Mouse (Mus musculus): ENCODE measurements around the gene Hdac9.
A peak's percentile ranks its signal among the peaks of the same experiment; 100 is the strongest.

Gene Hdac9

GRCm38 (mm10) chr12:34714266-34714939 lies 202.5 kb downstream of the Hdac9 start:
- no peak for DNase-seq (ENCODE audit: extremely low spot score)

GRCm38 (mm10) chr12:34697981-34698380 lies 218.9 kb downstream of the Hdac9 start:
- DNase-seq (ENCODE audit: extremely low spot score): no peak

- DNase-seq (ENCODE audit: extremely low spot score): no peak
Observed at GRCm38 (mm10) chr12:34696736-34697135, 220.2 kb downstream of the Hdac9 start.

- no peak for DNase-seq (ENCODE audit: extremely low spot score)
Observed at GRCm38 (mm10) chr12:34688941-34689340, 228.0 kb downstream of the Hdac9 start.

- DNase-seq (ENCODE audit: extremely low spot score): no peak
Observed at GRCm38 (mm10) chr12:34683375-34683774, 233.5 kb downstream of the Hdac9 start.

- no peak for DNase-seq (ENCODE audit: extremely low spot score)
Observed at GRCm38 (mm10) chr12:34682657-34683056, 234.2 kb downstream of the Hdac9 start.

GRCm38 (mm10) chr12:34680576-34680975 lies 236.3 kb downstream of the Hdac9 start:
- no peak for DNase-seq (ENCODE audit: extremely low spot score)

- DNase-seq (ENCODE audit: extremely low spot score): no peak
Observed at GRCm38 (mm10) chr12:34677110-34677509, 239.8 kb downstream of the Hdac9 start.

GRCm38 (mm10) chr12:34674235-34674634 lies 242.7 kb downstream of the Hdac9 start:
- no peak for DNase-seq (ENCODE audit: extremely low spot score)

GRCm38 (mm10) chr12:34673539-34673938 lies 243.4 kb downstream of the Hdac9 start:
- DNase-seq (ENCODE audit: extremely low spot score): no peak

GRCm38 (mm10) chr12:34664758-34665157 lies 252.1 kb downstream of the Hdac9 start:
- peak; percentile 60 for DNase-seq (ENCODE audit: extremely low spot score)

- no peak for DNase-seq (ENCODE audit: extremely low spot score)
Observed at GRCm38 (mm10) chr12:34661378-34661777, 255.5 kb downstream of the Hdac9 start.

GRCm38 (mm10) chr12:34660027-34660426 lies 256.9 kb downstream of the Hdac9 start:
- no peak for DNase-seq (ENCODE audit: extremely low spot score)

GRCm38 (mm10) chr12:34658568-34658967 lies 258.3 kb downstream of the Hdac9 start:
- no peak for DNase-seq (ENCODE audit: extremely low spot score)

GRCm38 (mm10) chr12:34658119-34658518 lies 258.8 kb downstream of the Hdac9 start:
- peak; percentile 67 for DNase-seq (ENCODE audit: extremely low spot score)

- no peak for DNase-seq (ENCODE audit: extremely low spot score)
Observed at GRCm38 (mm10) chr12:34653615-34654014, 263.3 kb downstream of the Hdac9 start.

- DNase-seq (ENCODE audit: extremely low spot score): no peak
Observed at GRCm38 (mm10) chr12:34648753-34649152, 268.1 kb downstream of the Hdac9 start.

GRCm38 (mm10) chr12:34641705-34642259 lies 275.1 kb downstream of the Hdac9 start:
- no peak for DNase-seq (ENCODE audit: extremely low spot score)

- peak; percentile 18 for DNase-seq (ENCODE audit: extremely low spot score)
Observed at GRCm38 (mm10) chr12:34637238-34638124, 279.4 kb downstream of the Hdac9 start.

GRCm38 (mm10) chr12:34619101-34619500 lies 297.8 kb downstream of the Hdac9 start:
- no peak for DNase-seq (ENCODE audit: extremely low spot score)

GRCm38 (mm10) chr12:34618321-34618720 lies 298.6 kb downstream of the Hdac9 start:
- DNase-seq (ENCODE audit: extremely low spot score): no peak

GRCm38 (mm10) chr12:34617836-34618235 lies 299.1 kb downstream of the Hdac9 start:
- DNase-seq (ENCODE audit: extremely low spot score): no peak

- no peak for DNase-seq (ENCODE audit: extremely low spot score)
Observed at GRCm38 (mm10) chr12:34614796-34615195, 302.1 kb downstream of the Hdac9 start.
